Mouse (Mus musculus) small intestine, adult 2 months (tissue): Measurements from ENCODE around the gene Sox4. TPM values are rescaled to one million over a fixed set of nuclear protein-coding genes. Genes with fewer than 3 reads are reported as not detected.

Experiments
- H3K27ac ChIP-seq: fragments of 200-500 bp; 2 replicates; pipeline ENCODE4 v1.5.1; 2012; ENCODE audit warnings: low read depth, low read length, control low read depth, inconsistent platforms; ENCODE audit not compliant: insufficient read depth
- H3K27me3 ChIP-seq: fragments of 200-500 bp; 2 replicates; pipeline ENCODE4 v1.6.1; 2012; ENCODE audit warnings: mild to moderate bottlenecking, moderate library complexity, low read length, inconsistent platforms; ENCODE audit not compliant: control insufficient read depth, insufficient read depth
- H3K36me3 ChIP-seq: fragments of 200-500 bp; 2 replicates; pipeline ENCODE4 v1.6.1; 2012; ENCODE audit warnings: mild to moderate bottlenecking, low read length, control low read depth, inconsistent platforms; ENCODE audit not compliant: control insufficient read depth, insufficient read depth
- H3K4me1 ChIP-seq: fragments of 200-500 bp; 2 replicates; pipeline ENCODE4 v1.6.1; 2012; ENCODE audit warnings: low read length, inconsistent platforms, mixed read lengths; ENCODE audit not compliant: control insufficient read depth, insufficient read depth, insufficient read length
- H3K4me3 ChIP-seq: fragments of 200-500 bp; 2 replicates; pipeline ENCODE4 v1.5.1; 2012; ENCODE audit warnings: low read depth, mild to moderate bottlenecking, control low read depth, inconsistent platforms, low read length, moderate library complexity
- CTCF ChIP-seq: fragments of 200-500 bp; IDR thresholded peaks from 2 replicates; pipeline ENCODE4 v1.5.1; 2012; ENCODE audit warnings: low read depth, mild to moderate bottlenecking, control low read depth, inconsistent platforms, low read length, moderate library complexity, mixed read lengths; ENCODE audit not compliant: insufficient replicate concordance, insufficient read length; ENCODE audit errors: extremely low read depth
- POLR2A ChIP-seq: fragments of 200-500 bp; IDR thresholded peaks from 2 replicates; pipeline ENCODE4 v1.6.1; 2012; ENCODE audit warnings: low read depth, mild to moderate bottlenecking, control low read depth, inconsistent platforms, low read length, moderate library complexity
- WGBS: fragments of 180-500 bp; shearing (Covaris S2); methylation state at CpG from one replicate; pipeline ENCODE4 v1.1.7; 2018; 5-methylcytosine and 5-hydroxymethylcytosine counted together
- polyA plus RNA-seq: library from polyadenylated mRNA; depleted of rRNA; stranded (reverse); fragments of >200 nt; gene quantifications from 2 replicates; pipeline ENCODE4 v1.2.3, GENCODE M21; 2012

Gene Sox4
- polyA plus RNA-seq, 1 experiment: 20.5 TPM

DNA sequence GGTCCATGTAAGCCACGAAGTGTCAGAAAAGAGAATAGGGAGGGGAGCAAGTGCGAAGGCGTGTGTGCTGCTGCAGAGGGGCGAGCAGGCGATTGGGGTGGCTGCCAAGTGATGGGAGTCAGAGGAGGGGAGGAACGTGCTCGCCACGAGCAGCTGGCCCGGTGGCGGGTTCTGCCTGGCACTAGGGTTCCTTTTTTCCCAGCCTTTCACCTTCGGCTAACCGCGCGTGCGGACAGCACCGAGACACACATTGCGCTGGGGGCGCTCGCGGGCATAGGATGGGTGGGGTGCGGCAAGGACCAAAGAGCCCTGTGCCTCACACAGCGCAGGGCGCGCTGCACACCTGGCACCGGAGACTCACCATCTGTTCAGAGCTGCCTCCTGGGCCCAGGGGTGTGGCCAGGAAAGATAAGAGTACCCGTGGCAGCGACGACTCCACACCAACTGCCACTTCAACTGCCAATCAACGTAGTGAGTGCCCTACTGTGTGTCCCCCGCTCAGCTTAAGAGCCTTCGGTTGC, 6.0 kb upstream of the Sox4 start:
- Histone ChIP-seq H3K4me1 (peaks cover 7% of the 10 kb centered on the region), H3K27ac (peak overlapping the region; percentile 92; the same call in 1 of the 2 replicates), H3K27me3 (no peaks in the 10 kb centered on the region), H3K4me3 (peak overlapping the region; percentile 60), H3K36me3 (no peaks in the 10 kb centered on the region)
- TF ChIP-seq POLR2A: no peak
- peak; percentile 29; the same call in 1 of the 2 replicates for TF ChIP-seq CTCF
- WGBS: 2% methylated on average over 31 of the region's 31 CpGs

DNA sequence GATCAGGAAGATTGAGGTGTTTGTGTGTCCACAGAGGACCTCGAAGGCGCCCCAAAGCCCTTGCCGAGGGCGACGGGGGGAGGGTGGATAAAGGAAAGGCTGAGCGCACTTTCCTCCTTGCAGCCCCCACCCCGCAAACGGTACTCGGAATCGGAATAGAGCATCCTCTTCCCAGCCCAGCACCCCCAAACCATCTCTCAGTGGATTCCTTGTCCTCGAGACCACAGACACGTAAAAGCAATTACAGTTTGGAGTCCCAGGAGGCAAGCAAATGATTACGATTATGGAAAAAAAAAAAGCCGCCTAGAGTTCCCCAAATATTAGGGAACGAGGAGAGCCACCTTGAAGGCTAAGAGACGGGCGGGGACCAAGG, 5.5 kb upstream of the Sox4 start:
- Histone ChIP-seq H3K36me3 (no peaks in the 10 kb centered on the region), H3K4me1 (peaks cover 7% of the 10 kb centered on the region), H3K27me3 (no peaks in the 10 kb centered on the region), H3K4me3 (peak overlapping the region; percentile 60), H3K27ac (peak overlapping the region; percentile 92)
- TF ChIP-seq CTCF (no peak), POLR2A (no peak)
- under 1% methylated on average over 17 of the region's 17 CpGs for WGBS

DNA sequence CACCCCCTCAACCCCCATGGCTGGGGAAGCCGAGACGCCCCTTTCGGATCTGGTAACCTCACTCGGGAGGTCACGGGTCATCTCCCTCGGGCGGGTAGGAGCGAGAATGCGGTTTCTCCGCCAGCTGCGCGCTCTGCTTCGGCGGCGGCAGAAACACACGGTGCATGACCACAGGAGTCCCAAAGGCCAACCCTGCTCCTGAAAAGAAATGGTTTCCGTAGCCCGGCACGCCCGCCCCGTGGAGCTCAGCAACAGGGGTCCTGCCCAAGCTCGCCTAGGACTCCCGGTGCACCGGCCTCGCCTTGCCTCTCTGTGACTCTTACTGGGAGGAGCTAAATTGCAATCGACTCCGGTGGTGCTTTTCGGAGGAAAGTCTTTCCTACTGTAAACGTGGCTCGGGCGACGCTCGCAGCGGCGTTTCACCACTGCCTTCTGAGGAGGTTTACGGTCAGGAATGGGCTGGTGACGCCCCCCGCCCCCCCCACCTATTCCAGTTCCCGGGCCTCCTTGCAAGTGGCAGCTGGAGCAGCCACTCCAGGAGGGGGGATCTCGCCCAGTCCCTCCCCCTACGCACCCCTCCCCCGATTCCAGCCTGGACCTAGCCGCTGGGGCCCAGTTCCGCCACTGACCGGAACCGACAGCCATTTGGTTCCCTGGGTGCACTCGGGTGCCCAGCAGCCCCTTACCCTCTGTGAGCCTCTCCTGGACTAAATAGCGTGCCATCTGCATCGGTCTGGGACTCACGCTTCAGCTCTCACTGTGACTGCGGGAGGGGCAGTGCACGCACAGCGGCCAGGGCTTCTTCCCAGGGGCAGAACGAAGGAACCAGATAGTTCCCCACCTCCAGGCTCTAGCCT, 4.9 kb upstream of the Sox4 start:
- under 1% methylated on average over 54 of the region's 54 CpGs for WGBS

DNA sequence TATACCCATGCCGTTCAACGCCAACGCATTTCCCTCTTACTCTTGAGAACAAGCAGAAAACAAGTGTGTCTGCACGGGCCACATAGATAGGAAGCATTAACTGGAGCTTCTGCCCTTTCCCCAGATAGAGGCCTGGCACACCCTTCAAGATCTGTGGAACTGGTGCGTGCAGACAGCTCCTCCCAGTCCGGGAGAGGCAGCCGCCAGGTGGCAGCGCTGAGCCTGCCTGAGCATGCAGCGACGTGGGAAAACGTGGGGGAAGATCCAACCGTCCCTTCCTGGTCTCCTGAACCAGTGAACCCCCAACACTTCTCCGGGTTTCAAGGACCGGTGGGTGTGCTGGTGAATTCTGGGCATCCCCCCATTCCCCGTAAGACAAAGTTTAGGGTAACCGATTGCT, 4.3 kb upstream of the Sox4 start:
- peak overlapping the region; percentile 92; the same call in 1 of the 2 replicates for H3K27ac ChIP-seq
- 1% methylated on average over 16 of the region's 16 CpGs for WGBS
- peak overlapping the region; percentile 60 for H3K4me3 ChIP-seq
- no peaks in the 10 kb centered on the region for H3K36me3 ChIP-seq
- no peaks in the 10 kb centered on the region for H3K27me3 ChIP-seq
- H3K4me1 ChIP-seq: peaks cover 7% of the 10 kb centered on the region
- TF ChIP-seq CTCF (peak; percentile 94), POLR2A (no peak)

More for the DNA sequence above, 4.9 kb upstream of the Sox4 start:
- Histone ChIP-seq H3K27me3 (no peaks in the 10 kb centered on the region), H3K4me1 (peaks cover 7% of the 10 kb centered on the region), H3K36me3 (no peaks in the 10 kb centered on the region), H3K4me3 (peak overlapping the region; percentile 60), H3K27ac (peak overlapping the region; percentile 92)
- TF ChIP-seq POLR2A: no peak; the same call in 1 of the 2 replicates
- no peak for TF ChIP-seq CTCF

DNA sequence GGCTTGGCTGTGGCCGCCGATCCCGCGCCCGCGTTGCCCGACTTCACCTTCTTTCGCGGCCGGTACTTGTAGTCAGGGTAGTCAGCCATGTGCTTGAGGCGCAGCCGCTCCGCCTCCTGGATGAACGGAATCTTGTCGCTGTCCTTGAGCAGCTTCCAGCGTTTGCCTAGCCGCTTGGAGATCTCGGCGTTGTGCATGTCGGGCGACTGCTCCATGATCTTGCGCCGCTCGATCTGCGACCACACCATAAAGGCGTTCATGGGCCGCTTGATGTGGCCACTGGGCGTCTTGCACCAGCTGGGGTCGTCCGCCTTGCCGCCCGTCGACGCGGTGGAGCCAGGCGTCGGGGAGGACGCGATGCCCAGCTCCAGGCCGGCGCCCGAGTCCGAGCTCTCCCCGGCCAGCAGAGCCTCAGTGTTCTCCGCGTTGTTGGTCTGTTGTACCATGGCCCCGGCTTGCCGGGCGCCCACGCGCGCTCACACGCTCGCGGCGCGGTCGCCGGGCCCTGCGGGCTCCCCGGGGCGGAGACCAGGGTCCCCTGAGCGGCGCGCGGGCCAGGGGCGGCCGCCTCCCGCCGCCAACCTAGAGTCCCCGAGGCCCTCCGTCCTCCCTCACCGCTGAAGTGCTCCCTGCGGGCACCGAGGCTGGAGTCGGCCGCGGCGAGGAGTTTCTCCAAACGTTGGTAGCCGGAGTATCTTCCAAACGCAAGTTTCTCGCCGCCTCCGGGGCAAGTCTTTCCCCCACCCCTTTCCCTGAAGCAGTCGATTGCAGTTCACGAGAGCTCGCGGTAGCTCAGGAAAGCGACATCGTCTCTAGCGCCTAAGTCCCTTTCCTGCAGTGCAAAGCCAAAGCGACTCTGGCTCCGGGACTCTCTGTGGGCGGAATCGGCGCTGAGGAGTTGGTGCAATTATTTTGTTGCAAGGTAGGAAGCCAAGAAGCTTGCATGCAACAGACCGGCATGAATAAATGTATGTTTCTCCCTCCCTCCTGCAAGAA, 639 bp downstream of the Sox4 start:
- under 1% methylated on average over 98 of the region's 98 CpGs for WGBS
- no peak for TF ChIP-seq POLR2A
- no peak for TF ChIP-seq CTCF
- Histone ChIP-seq H3K27me3 (peaks cover 3% of the 10 kb centered on the region; the same call in 1 of the 2 replicates), H3K4me3 (peak overlapping the region; percentile 90), H3K27ac (peak overlapping the region; percentile 66), H3K4me1 (peaks cover 8% of the 10 kb centered on the region), H3K36me3 (no peaks in the 10 kb centered on the region; the same call in 1 of the 2 replicates)

DNA sequence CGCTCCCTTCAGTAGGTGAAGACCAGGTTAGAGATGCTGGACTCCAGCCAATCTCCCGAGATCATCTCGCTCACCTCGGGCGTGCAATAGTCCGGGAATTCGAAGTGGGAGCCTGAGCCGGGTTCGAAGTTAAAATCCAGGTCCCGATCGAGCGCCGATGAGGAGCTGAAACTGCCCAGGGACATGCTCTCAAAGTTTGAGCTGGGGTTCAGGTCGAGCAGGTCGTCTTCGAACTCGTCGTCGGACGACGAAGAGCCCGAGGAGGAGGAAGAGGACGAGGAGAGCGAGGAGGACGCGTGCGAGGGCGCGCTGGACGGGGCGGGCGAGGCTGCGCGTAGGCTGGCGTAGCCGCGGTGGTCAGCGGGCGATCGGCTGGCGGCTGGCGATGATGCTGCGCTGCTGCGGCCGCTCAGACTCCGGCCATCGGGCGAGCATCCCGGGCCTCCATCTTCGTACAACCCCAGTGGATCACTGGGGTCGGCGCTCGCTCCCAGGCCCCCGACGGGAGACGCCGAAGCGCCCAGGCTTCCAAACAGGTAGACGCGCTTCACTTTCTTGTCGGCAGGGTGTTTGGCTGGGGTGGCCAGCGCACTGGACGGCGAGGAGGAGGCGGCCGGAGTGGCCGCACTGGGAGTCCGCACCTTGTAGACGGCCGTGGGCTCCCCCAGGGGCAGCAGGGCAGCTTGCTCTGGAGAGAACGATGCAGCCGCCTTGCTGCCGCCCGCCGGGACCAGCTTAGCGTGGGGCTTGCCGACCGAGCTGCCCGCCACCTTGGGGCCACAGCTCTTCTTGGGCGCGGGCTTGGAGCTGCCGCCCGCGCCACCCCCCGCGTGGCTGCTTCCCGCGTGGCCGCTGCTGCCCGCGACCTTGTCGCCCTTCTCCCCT, 1.6 kb downstream of the Sox4 start:
- no peaks in the 10 kb centered on the region; the same call in 1 of the 2 replicates for H3K36me3 ChIP-seq
- H3K4me3 ChIP-seq: peak overlapping the region; percentile 90
- WGBS: under 1% methylated on average over 92 of the region's 92 CpGs
- peaks cover 9% of the 10 kb centered on the region for H3K4me1 ChIP-seq
- peak overlapping the region; percentile 66 for H3K27ac ChIP-seq
- TF ChIP-seq CTCF: no peak
- TF ChIP-seq POLR2A: no peak
- H3K27me3 ChIP-seq: peaks cover 3% of the 10 kb centered on the region; the same call in 1 of the 2 replicates
